Mouse (Mus musculus) left cerebral cortex, postnatal 10 days (tissue): ENCODE data around the gene Olfm3. TPM values are rescaled to one million over a fixed set of nuclear protein-coding genes. Genes with fewer than 3 reads are reported as not detected.

Experiments
- DNase-seq, 2 experiments: peaks; one replicate each; pipeline ENCODE4 v3.0.0; 2021 to 2022; ENCODE audit warnings: low spot score in 2 of 2, mixed read lengths in 1 of 2; ENCODE audit errors: extremely low spot score in 1 of 2
- intact Hi-C: fragments of 180-260 bp; cut with DNase I; formaldehyde crosslinking; loops from one replicate; pipeline ENCODE4 v1.15.1; 2025
- total RNA-seq, 2 experiments: library from RNA; stranded (reverse); gene quantifications; 2 replicates each; pipeline ENCODE4 v1.2.3; 2021

Olfm3 gene
- 10 to 100 TPM; 33.7 to 38.9 TPM for total RNA-seq

DNA sequence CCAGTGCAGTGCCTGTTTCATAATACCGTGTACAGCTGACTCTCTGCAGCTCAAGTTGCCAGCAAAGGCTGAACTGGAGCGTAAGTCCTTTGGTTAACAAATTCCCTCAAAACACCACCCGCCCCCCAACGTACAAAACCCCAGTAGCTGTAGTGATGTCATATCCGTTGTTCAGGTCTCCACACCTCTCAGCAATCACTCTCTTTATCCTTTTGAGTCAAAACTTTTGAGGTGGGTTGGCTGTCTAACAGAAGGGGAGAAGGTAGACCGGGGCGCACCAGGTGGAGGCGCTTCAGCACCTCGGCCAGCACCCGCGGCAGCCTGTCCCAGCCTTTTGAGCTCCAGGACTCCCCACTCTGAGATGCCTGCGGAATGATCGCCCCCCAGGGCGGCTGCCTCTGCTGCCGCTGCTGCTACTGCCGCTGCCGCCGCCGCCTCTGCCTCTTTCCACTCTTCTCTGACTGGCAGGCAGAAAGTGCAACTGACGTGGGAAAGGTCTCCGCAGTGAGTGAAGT, at the start of gene Olfm3:
Gene Olfm3 (plus strand): TSS at position 155 of the 515 bp plus-strand sequence.
- DNase-seq: peak; percentile 8 to 60
- intact Hi-C loops: no loop called here

DNA sequence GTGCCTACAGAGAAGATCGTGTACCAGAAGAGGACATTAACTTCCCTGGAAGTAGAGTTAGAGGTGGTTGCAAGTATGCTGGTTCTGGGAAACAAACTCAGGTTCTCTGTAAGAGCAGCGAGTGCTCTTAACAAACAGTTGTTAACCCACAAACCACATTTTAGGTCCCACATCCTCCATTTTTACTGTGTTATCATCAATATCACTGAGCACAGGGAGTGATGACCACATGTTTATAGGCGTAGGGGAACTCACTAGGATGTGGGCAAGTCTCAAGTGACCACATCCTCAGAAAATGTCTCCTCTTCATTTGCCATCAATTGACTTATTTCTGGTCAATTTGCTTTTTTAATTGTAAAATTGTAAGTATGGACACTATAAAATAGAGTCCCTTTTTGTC, 14.1 kb upstream of the Olfm3 start:
- DNase-seq: no peak
- intact Hi-C loops: no loop called here

DNA sequence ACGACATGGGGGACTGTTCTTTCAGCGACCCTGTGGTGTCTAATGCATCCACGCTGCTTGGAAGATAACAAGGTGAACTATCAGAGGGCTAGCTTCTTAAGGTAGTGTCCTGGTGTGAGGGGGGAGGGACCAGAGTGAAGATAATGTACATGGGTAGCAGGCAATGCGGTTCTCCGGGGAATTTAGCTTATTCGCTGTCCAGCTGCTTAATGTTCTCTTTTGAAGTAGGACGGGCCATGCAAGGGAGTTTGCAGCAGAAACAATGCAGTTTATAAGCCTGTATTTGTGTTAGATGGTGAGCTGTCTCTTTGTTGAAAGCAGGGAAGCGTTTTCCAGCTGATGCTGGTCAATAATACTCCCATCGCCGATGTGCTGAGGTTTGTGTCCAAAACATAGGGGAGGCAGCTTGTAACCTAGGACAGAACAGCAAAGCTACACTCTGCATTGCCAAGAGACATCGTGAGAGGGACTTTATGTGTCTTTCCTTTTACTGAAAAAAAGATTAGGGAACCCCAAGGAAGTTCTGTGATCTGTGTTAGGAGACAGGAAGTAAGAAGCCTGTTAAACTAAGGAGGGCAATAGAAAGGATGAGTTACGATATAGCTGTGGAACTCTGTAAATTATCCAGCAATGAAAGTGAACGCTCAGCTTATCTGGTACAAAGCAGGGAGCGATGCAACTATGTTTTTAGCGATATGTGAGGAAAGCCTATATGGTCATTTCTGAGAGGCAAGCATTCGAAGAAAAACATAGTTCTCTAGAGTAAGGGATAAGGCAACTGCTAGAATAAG, 950 bp downstream of the Olfm3 start:
- intact Hi-C loops: loop anchor here (5.0 kb wide), 2 partner anchors 202 to 737 kb away; no protein-coding TSS in a partner anchor
- DNase-seq: no peak

DNA sequence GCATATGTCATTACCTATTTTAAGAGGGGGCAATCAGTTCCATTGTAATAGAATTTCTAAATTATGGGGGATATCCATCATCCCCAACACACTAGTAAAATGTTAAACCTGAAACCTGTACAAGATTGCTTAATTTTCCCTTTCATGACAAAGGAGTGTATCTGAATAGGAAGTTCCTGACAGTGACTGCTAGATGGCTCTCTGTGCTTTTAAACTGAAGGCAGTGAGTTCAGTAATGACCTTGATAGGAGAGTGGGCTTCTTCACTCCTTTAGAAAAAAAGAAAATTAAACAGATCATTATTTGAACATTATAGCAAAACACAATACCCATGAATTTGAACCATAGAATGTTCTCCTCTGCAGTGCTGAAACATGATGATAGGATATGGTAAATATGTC, 3.7 kb downstream of the Olfm3 start:
- intact Hi-C loops: loop anchor here (5.0 kb wide), 2 partner anchors 200 to 735 kb away; no protein-coding TSS in a partner anchor
- no peak for DNase-seq

DNA sequence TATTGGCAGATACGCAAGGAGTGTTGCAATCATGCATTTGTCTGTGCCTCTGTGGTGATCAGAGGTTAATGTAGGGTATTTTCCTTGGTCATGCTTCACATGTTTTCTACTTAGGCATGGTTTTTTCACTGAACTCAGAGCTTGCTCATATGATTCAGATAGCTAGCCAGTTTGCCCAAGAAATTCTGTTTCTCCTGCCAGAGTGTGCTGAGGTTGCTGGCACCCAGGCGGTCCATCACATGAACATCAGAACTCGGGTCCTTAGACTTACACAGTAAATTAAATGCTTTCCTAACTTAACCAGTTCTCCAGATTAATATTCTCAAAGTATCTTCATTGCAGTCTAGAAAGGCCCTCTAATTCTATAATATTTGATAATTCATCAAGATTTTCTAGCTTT, 5.0 kb downstream of the Olfm3 start:
- intact Hi-C loops: loop anchor here (5.0 kb wide), 2 partner anchors 198 to 733 kb away; no protein-coding TSS in a partner anchor
- no peak for DNase-seq

DNA sequence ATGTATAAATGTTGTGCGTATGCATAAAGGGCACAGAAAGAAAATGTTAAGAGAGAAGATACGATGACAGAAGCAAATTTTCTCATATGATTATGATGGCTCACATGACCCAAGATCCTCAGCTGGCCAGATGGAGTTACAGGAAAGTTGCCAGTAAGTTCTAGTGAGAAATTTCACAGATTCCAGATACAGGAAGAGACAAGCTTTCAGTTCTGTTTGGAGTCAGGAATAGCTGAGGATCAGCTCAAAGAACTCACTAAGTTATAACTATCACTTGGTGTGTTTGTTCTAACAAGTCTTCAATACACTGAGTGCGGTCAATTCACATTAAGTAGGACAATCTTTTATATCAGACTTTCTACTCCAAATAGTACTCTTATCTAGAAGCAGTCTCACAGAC, 16.2 kb downstream of the Olfm3 start:
- DNase-seq: peak in 1 of 2 experiments; percentile 4
- intact Hi-C loops: no loop called here

DNA sequence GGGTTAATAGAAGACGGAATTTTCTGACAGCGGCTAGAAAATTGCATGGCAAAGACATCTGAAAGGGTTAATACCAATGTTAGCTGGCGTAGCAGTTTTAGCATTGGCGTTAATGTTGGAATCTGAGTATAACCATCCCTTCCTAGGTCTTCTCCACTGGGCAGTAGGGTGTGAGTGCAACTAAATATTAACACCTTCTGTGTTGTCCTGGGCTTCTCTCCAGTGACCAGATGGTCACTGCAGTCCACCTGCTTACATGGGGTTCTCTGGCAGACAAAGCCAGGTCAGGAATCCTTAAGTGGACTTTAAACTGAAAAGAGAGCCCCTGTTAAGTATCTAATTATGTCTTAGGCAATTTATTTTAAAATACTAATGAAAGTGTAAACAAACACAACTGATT, 25.7 kb downstream of the Olfm3 start:
- DNase-seq: no peak
- intact Hi-C loops: no loop called here

DNA sequence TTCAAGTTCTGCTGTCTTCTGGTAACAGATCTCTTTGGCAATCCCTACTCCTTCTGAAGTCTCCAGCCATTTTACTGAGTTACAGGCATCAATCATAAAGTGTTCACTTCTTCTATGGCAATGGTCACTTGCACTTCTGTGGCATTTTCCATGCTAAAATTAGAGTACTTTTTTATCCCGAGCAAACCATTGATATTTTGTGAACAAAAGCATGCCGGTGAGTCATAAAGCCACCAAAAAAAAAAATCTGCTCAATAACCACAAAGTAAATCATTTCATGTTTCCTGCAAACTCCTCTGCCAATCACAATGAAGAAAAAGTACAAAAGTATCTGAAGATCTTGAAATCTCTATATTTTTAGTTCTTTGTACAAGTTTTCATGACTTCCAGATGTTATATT, 26.5 kb downstream of the Olfm3 start:
- intact Hi-C loops: no loop called here
- no peak for DNase-seq

DNA sequence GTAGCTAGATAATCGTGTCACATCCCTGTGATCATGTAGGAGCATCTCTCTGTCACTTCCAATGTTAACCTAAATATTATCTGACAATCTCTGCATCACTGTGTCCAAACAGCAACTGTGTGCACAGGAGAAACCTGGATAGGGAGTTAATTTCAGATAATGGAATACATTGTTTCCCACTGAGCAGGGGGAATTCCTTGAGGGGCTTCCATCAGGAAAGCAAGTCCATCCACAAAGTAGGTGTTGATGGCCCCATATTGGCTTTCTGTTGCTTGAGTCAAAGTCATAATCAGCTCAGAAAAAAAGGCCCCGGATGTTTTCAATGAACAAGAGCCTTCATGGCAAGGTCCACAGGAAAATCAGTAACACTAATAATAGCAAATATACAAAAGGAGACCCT, 26.9 kb downstream of the Olfm3 start:
- no peak for DNase-seq
- intact Hi-C loops: no loop called here

DNA sequence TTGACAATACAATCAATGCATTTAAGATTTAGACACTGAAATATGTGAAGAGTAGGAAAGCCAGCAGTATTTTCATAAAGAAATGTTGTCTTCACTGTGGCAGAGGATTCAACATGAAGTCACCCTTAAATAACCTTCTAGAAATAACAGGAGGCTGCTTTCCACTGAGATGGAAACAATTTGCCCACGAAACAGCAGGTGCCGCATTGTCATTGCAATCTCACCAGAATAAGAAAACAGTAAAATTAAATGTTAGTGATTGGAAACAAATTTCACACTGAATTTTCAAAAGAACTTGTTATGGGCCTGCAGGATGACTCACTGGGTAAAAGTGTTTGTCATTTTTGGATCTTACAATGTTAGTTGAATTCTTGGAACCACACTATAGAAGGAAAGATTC, 29.0 kb downstream of the Olfm3 start:
- no peak for DNase-seq
- intact Hi-C loops: no loop called here

DNA sequence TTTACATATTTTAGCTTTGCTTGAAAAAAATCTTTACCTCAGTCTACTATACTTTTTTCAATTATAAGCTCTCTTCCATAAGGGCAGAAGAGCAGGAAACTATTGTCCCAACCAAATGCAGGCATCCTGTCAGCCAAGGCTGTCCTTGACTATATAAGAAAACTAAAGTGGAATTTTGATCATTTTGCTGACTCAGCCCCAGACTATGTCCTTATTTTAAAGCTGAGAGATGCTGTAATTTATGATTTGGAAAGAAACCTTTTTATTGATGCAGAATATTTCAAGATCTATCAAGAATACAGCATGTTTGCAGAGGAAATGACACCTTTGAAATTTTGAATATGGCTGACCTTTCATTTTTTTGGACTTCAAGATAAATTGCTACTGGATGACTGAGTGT, 51.0 kb downstream of the Olfm3 start:
- intact Hi-C loops: no loop called here
- no peak for DNase-seq

DNA sequence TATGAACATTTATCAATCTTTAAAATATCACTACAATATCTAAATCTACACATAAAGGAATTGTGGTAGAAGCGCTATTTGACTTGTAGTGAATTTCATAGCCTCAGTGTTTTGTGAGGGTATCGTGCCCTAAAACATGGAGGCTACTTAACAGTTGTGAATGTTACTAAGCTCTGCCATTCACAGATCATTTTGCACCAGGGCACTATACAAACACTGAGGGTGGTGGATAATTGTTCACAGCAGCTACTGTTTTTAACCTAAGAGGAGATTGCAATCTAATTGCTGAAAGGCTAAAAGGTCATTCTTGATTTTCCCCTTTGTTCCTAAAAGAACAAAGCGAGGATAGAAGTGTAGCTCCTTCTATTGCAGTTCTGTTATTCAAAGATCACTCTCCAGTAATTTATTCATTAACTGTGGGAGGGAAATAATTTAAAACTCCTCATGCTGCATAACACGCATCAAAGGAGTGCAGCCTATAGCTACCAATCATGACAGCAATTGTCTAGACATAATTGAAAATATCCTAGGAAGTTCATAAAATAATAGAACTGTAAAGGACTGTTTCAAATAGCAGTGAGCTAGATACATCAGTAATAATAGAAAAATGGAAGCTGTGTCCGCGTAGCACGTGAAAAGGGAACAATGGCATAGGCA, 55.6 kb downstream of the Olfm3 start:
- DNase-seq: no peak
- intact Hi-C loops: no loop called here

DNA sequence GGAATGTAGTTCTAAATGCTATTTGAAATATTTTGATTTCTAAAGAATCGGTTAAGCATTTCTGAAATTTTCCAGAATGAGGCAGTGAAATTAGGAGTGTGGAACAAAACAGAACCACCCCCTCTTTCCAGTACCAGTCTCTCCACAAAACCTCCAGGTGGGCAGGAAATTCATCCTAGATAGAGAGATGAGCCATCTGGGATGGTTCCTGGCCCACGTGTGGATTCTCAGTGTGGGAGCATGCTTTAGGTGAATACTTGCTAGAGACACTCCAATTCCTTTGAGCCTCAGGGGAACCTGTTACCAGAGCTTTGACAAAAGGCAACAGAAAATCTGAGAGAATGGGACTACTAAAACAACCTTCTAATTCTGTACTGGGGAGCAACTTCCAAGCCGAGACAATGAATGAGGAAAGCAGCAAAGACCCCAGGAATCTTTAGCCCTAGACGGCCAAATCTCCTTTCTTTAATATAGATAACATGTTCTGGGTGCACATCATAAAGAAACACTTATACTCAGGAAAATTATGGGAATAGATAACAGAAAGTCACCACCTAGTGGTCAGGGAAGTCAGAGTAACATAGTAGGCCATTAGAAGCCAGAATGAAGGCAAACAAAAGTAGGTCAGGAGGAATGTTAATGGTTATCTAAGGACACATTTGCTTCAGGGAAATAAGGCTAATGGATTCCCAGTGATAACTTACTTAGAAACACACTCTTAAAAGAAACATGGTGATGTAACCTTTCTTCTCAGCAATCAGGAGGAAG, 58.6 kb downstream of the Olfm3 start:
- no peak for DNase-seq
- intact Hi-C loops: no loop called here

DNA sequence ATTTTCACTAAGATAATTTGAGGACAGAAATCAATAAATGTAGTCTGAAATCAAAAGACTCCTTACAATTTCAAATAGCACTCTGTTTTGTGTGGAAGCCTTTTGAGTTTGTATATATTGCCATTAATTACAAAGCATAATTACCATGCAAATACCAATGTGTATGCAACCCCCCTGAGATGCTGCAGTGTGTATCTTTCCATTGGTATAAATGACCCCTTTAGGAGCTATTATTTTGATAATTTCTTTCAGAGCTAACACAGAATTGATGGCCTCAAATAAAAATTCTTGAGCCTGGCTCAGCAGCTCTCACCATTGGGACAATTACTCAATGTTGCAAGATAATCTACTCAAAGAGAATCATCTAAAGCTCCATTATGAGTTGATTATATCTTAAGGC, 67.3 kb downstream of the Olfm3 start:
- intact Hi-C loops: no loop called here
- no peak for DNase-seq

DNA sequence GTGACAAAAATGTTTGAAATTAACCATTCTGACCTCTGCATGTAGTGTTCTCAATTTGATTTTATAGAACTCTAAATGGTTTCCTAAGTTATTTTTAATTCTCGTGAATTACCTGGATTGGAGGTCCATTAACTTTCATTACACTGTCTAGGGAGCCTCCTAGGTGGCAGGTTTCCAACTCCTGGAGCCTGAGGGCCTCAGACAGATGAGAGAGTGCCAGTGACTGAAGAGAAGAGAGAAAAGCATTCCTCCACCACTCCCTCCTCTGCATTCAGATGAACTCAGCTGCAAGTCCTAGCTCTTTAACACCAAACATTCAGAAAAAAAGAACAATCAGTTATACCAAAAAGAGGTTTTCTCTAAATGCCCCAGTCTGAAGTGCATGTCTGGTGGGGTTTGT, 68.6 kb downstream of the Olfm3 start:
- DNase-seq: no peak
- intact Hi-C loops: no loop called here

DNA sequence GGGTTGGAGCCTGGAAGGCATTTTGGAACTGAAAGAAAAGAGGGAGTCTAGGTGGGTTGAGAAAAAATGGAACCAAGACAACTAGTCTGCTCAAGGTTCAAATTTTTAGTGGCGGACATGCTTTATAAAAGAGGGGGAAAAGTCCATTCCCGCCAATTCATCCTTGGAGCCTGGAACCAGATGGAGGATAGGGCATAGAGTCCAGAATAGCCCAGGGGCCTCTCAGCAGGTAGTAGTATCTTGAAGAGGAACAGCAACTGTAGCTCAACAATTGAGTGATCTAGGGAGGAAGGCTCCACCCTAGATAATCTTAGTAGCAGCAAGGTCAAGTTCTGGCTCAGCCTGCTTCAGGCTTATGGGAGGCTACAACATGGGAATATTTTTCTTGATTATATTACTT, 87.0 kb downstream of the Olfm3 start:
- DNase-seq: no peak
- intact Hi-C loops: no loop called here

DNA sequence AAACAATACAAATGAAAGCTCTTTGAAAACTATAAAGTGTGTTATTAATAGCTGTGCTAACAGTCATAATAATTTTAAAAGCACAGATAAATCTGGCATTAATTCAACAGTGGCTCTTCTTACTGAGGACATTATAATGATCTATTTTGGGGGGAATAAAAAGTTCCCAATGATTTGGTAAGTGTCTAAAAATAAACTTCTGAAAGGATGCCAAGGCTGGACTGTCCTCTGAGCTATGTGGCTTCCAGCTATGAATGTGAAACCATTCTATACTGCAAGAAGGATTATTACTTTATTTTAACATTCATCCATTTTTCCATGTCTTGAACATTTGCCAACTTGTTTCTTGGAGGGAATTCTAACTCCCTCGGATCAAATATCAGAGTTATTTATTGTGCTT, 92.1 kb downstream of the Olfm3 start:
- intact Hi-C loops: no loop called here
- no peak for DNase-seq

DNA sequence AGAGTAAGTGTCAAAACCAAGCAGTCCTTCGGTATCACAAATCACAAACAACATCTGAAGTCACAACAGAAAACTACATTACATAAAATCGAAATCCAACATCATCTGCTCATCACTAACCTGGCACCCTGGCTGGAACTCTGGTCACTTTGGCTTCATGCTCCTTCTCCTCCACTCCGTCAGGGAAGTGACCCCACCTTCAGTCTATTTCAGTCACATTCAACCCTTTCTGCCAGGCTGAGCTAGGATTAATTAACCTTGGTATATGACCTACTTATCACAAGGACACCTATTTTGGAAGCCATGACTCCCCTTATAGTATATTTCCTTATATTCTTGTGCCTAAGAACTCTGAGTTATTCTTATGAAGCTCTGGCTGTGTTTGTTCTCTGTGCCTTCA, 123.7 kb downstream of the Olfm3 start:
- no peak for DNase-seq
- intact Hi-C loops: no loop called here

DNA sequence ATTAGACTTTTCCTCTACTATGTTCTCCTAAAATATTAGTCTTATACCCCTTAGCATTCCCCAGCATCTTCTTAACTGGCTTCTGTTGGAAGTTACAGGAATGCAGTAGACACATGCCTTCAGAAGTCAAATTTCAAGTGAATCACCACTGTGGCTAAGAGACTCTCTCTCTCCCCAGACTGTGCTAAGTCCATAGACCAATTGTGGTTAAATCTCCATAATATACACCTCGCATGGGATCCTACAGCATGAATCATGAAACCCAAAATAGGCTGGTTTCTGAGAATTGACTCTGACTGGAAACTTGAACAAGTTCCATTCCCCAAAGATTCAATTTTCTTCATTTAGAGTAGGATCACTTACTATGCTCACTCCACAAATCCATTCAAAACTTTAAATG, 124.2 kb downstream of the Olfm3 start:
- DNase-seq: peak in 1 of 2 experiments; percentile 9
- intact Hi-C loops: no loop called here
